Mouse (Mus musculus) lung, adult 2 months (tissue): ENCODE measurements around the gene Kalrn.

Experiments used
- CTCF ChIP-seq: fragments of 200-500 bp; IDR thresholded peaks from 2 replicates; pipeline ENCODE4 v1.5.1; 2011; ENCODE audit warnings: mild to moderate bottlenecking, low read length, control low read depth; ENCODE audit not compliant: insufficient read depth
- POLR2A ChIP-seq: fragments of 200-500 bp; IDR thresholded peaks from 2 replicates; pipeline ENCODE4 v1.6.1; 2011; ENCODE audit warnings: low read depth, mild to moderate bottlenecking, control low read depth, low read length, borderline replicate concordance; ENCODE audit errors: extremely low read depth

- TF ChIP-seq POLR2A (no peak), CTCF (no peak)
Observed at GRCm38 (mm10) chr16:34120801-34121201, 452.5 kb downstream of the Kalrn start.
